Mouse (Mus musculus) megakaryocyte, adult 5-6 weeks (primary cell): ENCODE measurements at regions not wholly inside any gene's neighbourhood (a gene's known extent, or its start where the extent isn't known, plus 50 kb on each side); places are given as distances from the start of the nearest gene placed in this dataset.
A peak's percentile ranks its signal among the peaks of the same experiment; 100 is the strongest.

Experiments
- ATAC-seq: 2 replicates; pipeline ENCODE4 v1.8.0; 2016; ENCODE audit warnings: mild to moderate bottlenecking, inconsistent platforms; ENCODE audit not compliant: poor library complexity, severe bottlenecking

GRCm38 (mm10) chr2:169057831-169058230, 102.4 kb upstream of the Zfp64 start:
- no peak for ATAC-seq

GRCm38 (mm10) chr2:169049947-169050346, 94.6 kb upstream of the Zfp64 start:
- no peak for ATAC-seq

- no peak for ATAC-seq
These were observed 86.4 kb upstream of the Zfp64 start for GRCm38 (mm10) chr2:169041748-169042147.

GRCm38 (mm10) chr2:169037975-169038374, 82.6 kb upstream of the Zfp64 start:
- ATAC-seq = no peak

- no peak for ATAC-seq
These were observed 82.1 kb upstream of the Zfp64 start for GRCm38 (mm10) chr2:169037519-169037918.

GRCm38 (mm10) chr2:169035315-169035714, 79.9 kb upstream of the Zfp64 start:
- no peak for ATAC-seq

GRCm38 (mm10) chr2:169033997-169034396, 78.6 kb upstream of the Zfp64 start:
- no peak for ATAC-seq

GRCm38 (mm10) chr2:169033181-169033580, 77.8 kb upstream of the Zfp64 start:
- no peak for ATAC-seq

GRCm38 (mm10) chr2:169028531-169029114, 73.2 kb upstream of the Zfp64 start:
- ATAC-seq = no peak

- ATAC-seq = no peak
These were observed 63.6 kb upstream of the Zfp64 start for GRCm38 (mm10) chr2:169019037-169019436.

GRCm38 (mm10) chr2:169010271-169010670, 54.9 kb upstream of the Zfp64 start:
- no peak for ATAC-seq

GRCm38 (mm10) chr2:169008756-169009155, 53.4 kb upstream of the Zfp64 start:
- peak; percentile 33; the same call in 1 of the 2 replicates for ATAC-seq

GRCm38 (mm10) chr2:169008333-169008732, 52.9 kb upstream of the Zfp64 start:
- no peak for ATAC-seq

- ATAC-seq = no peak
These were observed 51.2 kb upstream of the Zfp64 start for GRCm38 (mm10) chr2:169006549-169006948.

- ATAC-seq = no peak
These were observed 50.4 kb upstream of the Zfp64 start for GRCm38 (mm10) chr2:169005810-169006209.
